8 mouse cellular contexts compared by ENCODE assay signal in the genomic region with DNA sequence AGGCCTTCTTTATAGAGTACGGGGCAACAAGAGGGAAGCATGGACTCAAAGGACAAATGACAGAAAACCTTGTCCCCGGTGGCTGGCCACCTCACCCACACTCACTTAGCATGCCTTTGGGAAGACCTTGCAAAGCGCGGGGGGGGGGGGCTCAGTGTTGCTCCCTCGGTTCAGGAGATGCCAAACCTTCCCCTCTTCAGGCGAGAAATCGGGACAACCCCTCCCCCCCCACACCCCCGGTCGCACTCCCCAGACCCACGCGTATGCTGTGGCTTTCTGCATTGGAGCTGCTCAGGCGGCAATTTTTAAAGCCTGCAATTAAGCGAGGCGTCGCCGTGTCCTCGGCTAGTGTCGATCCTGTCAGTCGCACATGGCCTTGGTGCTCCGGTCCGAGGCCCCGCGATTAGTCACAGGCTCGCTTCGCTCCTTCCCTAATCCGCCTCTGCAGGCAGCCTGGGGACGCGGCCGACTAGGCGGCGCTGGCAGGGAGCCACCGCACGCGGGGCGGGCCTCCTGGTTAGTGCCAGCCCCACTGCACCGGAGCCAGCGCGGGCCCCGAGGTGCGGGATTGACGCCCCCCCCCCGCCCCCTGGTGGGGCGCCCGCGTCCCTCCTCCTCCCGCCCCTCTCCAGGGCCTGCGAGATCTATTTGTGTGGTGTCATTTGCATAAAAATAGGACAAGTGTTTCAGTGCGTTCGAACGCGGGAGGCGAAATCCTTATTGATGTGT.
A peak's percentile ranks its signal among the peaks of the same experiment; 100 is the strongest.
DNase-seq lines count a peak whose midpoint lies in the region; ATAC-seq and TF ChIP-seq lines count a peak whose summit lies in the region.

No protein-coding gene starts in this region.

- peaks cover 52% of the 10 kb centered on the region for H3K27me3 ChIP-seq in intestine, embryonic 15.5 days (replicated peaks)
- H3K27me3 ChIP-seq in liver, embryonic 12.5 days (replicated peaks), result peaks cover 100% of the 10 kb centered on the region
- no peaks in the 10 kb centered on the region for H3K27me3 ChIP-seq in myocyte (ENCODE audit: control insufficient read depth, insufficient read depth, insufficient read length)
- peaks cover 44% of the 10 kb centered on the region for H3K27me3 ChIP-seq in stomach, embryonic 16.5 days (ENCODE audit: control insufficient read depth, insufficient read depth, low read length)

- peaks cover 15% of the 10 kb centered on the region for H3K4me1 ChIP-seq in intestine, embryonic 15.5 days (replicated peaks)
- H3K4me1 ChIP-seq in liver, embryonic 12.5 days, result peaks cover 66% of the 10 kb centered on the region
- peaks cover 20% of the 10 kb centered on the region for H3K4me1 ChIP-seq in stomach, embryonic 16.5 days (ENCODE audit: control insufficient read depth, insufficient read depth, low read length)

- peak; percentile 19; the same call in 1 of the 2 replicates for ATAC-seq in intestine, embryonic 15.5 days
- 0 out of 2 replicates have a peak, but pooled peaks have one; percentile 31 for ATAC-seq in liver, embryonic 12.5 days
- ATAC-seq in stomach, embryonic 16.5 days (ENCODE audit: insufficient read depth, low FRiP score), result peak; percentile 8; the same call in 1 of the 2 replicates

- peak overlapping the region; percentile 94 for H3K27ac ChIP-seq in intestine, embryonic 15.5 days
- no peak overlapping the region; the same call in 1 of the 2 replicates for H3K27ac ChIP-seq in liver, embryonic 12.5 days
- peak overlapping the region; percentile 94 for H3K27ac ChIP-seq in stomach, embryonic 16.5 days (ENCODE audit: low read length)

- TF ChIP-seq POLR2A in brain, embryonic 14.5 days (IDR thresholded peaks at IDR 0.05; ENCODE audit: borderline replicate concordance, extremely low read depth, insufficient read depth, insufficient read length, poor library complexity, severe bottlenecking), result no peak
- TF ChIP-seq POLR2A in myocyte (IDR thresholded peaks at IDR 0.05; ENCODE audit: insufficient read length, low read depth), result no peak

- H3K79me2 ChIP-seq in myocyte (ENCODE audit: control insufficient read depth, insufficient read depth), result no peaks in the 10 kb centered on the region

- no peaks in the 10 kb centered on the region for H3K9me3 ChIP-seq in intestine, embryonic 15.5 days
- no peaks in the 10 kb centered on the region for H3K9me3 ChIP-seq in liver, embryonic 12.5 days (replicated peaks)
- no peaks in the 10 kb centered on the region for H3K9me3 ChIP-seq in stomach, embryonic 16.5 days (replicated peaks; ENCODE audit: control insufficient read depth, low read length)

- no peak for TF ChIP-seq CTCF in brain, embryonic 14.5 days (IDR thresholded peaks at IDR 0.05; ENCODE audit: borderline replicate concordance, extremely low read depth, insufficient read depth, insufficient read length)

- H3K4me3 ChIP-seq in intestine, embryonic 15.5 days (replicated peaks), result 0 out of 2 replicates have a peak overlapping the region, but pooled peaks have one; percentile 3
- H3K4me3 ChIP-seq in liver, embryonic 12.5 days, result peak overlapping the region; percentile 22; the same call in 1 of the 2 replicates
- H3K4me3 ChIP-seq in myocyte, result no peak overlapping the region
- H3K4me3 ChIP-seq in stomach, embryonic 16.5 days (replicated peaks; ENCODE audit: low read length), result peak overlapping the region; percentile 55

- intact Hi-C loops in heart, postnatal 25 days (cut with DNase I), result loop anchor here (2.0 to 5.0 kb wide), 3 partner anchors 39 to 163 kb away; no protein-coding TSS in a partner anchor
- intact Hi-C loops in gastrocnemius, postnatal 14 days (cut with DNase I; ENCODE audit: low total_unique reads), result no loop called here

- WGBS in intestine, embryonic 15.5 days, result 5% methylated on average over 50 of the region's 52 CpGs
- 3% methylated on average over 52 of the region's 52 CpGs for WGBS in liver, embryonic 12.5 days (ENCODE audit: insufficient replicate concordance)
- WGBS in stomach, embryonic 16.5 days, result 4% methylated on average over 52 of the region's 52 CpGs

- H3ac ChIP-seq in myocyte (ENCODE audit: control insufficient read depth, insufficient read length), result no peak overlapping the region

- no peaks in the 10 kb centered on the region for H3K36me3 ChIP-seq in intestine, embryonic 15.5 days
- no peaks in the 10 kb centered on the region for H3K36me3 ChIP-seq in liver, embryonic 12.5 days
- no peaks in the 10 kb centered on the region for H3K36me3 ChIP-seq in myocyte (ENCODE audit: control insufficient read depth, insufficient read depth)
- H3K36me3 ChIP-seq in stomach, embryonic 16.5 days (ENCODE audit: control insufficient read depth, insufficient read depth, low read length), result no peaks in the 10 kb centered on the region

- H3K9ac ChIP-seq in intestine, embryonic 15.5 days, result 0 out of 2 replicates have a peak overlapping the region, but pooled peaks have one; percentile 28
- no peak overlapping the region for H3K9ac ChIP-seq in liver, embryonic 12.5 days
- H3K9ac ChIP-seq in stomach, embryonic 16.5 days (ENCODE audit: low read length), result peak overlapping the region; percentile 75

- DNase-seq in heart, adult 11 months, result peak; percentile 96
- no peak for DNase-seq in heart, postnatal 25 days (ENCODE audit: low spot score)
- peak; percentile 85 for DNase-seq in brain, embryonic 14.5 days (ENCODE audit: low read depth)
- DNase-seq in gastrocnemius, postnatal 14 days, result peak; percentile 55

- H3K4me2 ChIP-seq in intestine, embryonic 15.5 days (replicated peaks), result peak overlapping the region; percentile 85
- H3K4me2 ChIP-seq in liver, embryonic 12.5 days, result peak overlapping the region; percentile 89
- peak overlapping the region; percentile 78 for H3K4me2 ChIP-seq in myocyte (ENCODE audit: low read depth)
- peak overlapping the region; percentile 83 for H3K4me2 ChIP-seq in stomach, embryonic 16.5 days (ENCODE audit: low read depth, low read length)

TF ChIP-seq in myocyte, 11 proteins besides CTCF, POLR2A, EP300 and RAD21:
- TF ChIP-seq SRF (IDR thresholded peaks at IDR 0.05; ENCODE audit: control insufficient read depth, insufficient read length, low read depth) (no peak), MYOG (IDR thresholded peaks at IDR 0.05; ENCODE audit: control insufficient read depth in 1 of 3, insufficient read depth in 1 of 3, insufficient read length in 2 of 3, low read depth in 2 of 3) (no peak)
